Mouse (Mus musculus) adrenal gland, adult (tissue): ENCODE measurements at regions not wholly inside any gene's neighbourhood (a gene's known extent, or its start where the extent isn't known, plus 50 kb on each side); places are given as distances from the start of the nearest gene placed in this dataset.

ENCODE experiments used
- DNase-seq, 2 experiments: peaks; one replicate each; pipeline ENCODE4 v3.0.0; 2022 to 2023; ENCODE audit warnings: low spot score in 1 of 2; ENCODE audit not compliant: inconsistent age in 2 of 2

GRCm38 (mm10) chrX:33416321-33416720 is 103.1 kb downstream of the Btbd35f12 start:
- DNase-seq: peak; percentile 6 to 14
